Mouse (Mus musculus): Measurements from ENCODE around the gene Gm37240. TPM values are rescaled to one million over a fixed set of nuclear protein-coding genes. Genes with fewer than 3 reads are reported as not detected.

The Gm37240 gene
- polyA plus RNA-seq, 1 experiment from 2014 or later: 1.1 TPM

DNA sequence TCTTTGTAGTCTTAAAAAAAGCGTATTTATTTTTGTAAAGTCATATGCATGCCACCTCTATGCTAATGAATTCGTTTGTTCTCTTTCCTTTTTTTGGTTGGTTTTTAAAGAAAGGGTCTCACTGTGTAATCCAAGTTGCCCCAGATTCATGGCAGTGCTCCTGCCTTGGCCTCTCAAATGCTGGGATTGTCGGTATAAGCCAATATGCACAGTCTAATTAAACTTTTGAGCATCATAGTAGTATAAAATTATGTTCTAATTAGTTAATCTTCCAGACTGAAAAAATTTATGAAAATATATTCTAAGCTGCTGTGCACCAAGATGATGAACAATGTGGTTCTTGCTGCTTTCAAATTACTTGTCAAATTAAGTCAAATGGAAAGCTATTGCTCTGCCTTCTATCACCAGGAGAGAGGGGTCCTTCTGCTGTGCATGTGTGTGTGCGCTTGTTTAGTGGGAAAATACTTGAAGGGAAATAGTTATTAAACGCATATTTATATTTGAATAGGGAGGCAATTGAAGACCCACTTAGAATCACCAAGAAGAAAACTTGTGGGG, 1291.6 kb downstream of the Gm37240 start:
- H3K36me3 ChIP-seq: no peaks in the 10 kb centered on the region
- peak overlapping the region; percentile 50 for H3K4me2 ChIP-seq (replicated peaks)
- WGBS: 36% methylated on average over 5 of the region's 5 CpGs
- 0 out of 2 replicates have a peak, but pooled peaks cover 3% of the 10 kb centered on the region for H3K27me3 ChIP-seq (replicated peaks)
- H3K4me3 ChIP-seq: no peak overlapping the region
- H3K4me1 ChIP-seq: peaks cover 7% of the 10 kb centered on the region; the same call in 1 of the 2 replicates
- no peaks in the 10 kb centered on the region for H3K9me3 ChIP-seq
- H3K9ac ChIP-seq: no peak overlapping the region
- no peak for ATAC-seq (ENCODE audit: low FRiP score, low read depth)
- no peak overlapping the region for H3K27ac ChIP-seq

DNA sequence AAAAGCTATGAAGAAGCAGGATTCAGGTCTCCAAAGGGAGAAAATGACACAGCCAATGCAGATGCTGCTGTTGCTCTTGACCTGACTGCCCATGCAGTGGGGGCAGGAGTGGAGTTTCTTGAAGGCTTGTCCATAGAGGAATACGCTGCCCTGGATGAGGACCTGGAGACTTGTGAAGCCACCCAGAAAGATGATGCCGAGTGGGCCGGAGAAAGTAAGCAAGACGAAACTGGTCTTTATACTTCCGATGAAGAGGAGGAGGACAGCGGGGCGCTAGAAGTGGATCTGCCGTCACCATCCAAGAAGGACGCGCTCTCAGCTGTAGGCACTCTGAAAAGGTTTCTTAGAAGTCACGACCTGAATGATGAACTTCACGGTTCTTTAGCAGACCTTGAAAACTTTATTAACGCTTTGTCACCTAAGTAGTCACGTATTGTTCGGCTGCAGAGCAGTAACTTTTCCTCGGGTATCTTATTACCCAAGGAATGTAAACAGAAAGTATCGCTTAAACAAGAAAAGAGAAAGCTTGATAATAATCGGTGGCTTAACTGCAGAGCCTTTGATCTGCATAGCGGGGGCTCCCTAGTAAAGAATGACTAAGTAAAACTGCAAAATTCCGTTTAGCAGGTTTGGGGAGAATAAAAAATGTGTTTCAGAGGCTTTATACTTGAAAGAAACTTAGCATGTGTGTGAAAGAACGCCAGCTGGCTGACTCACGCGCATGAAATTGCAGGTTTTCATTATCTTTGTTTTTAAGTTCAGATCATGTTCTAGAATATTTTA, 1292.2 kb downstream of the Gm37240 start:
- no peak overlapping the region for H3K27ac ChIP-seq
- H3K4me2 ChIP-seq (replicated peaks): peak overlapping the region; percentile 50
- 0 out of 2 replicates have a peak, but pooled peaks cover 3% of the 10 kb centered on the region for H3K27me3 ChIP-seq (replicated peaks)
- H3K4me3 ChIP-seq: no peak overlapping the region
- 7% methylated on average over 23 of the region's 23 CpGs for WGBS
- ATAC-seq (ENCODE audit: low FRiP score, low read depth): no peak
- peaks cover 7% of the 10 kb centered on the region; the same call in 1 of the 2 replicates for H3K4me1 ChIP-seq
- 0 out of 2 replicates have a peak overlapping the region, but pooled peaks have one; percentile 17 for H3K9ac ChIP-seq
- H3K36me3 ChIP-seq: no peaks in the 10 kb centered on the region
- no peaks in the 10 kb centered on the region for H3K9me3 ChIP-seq

DNA sequence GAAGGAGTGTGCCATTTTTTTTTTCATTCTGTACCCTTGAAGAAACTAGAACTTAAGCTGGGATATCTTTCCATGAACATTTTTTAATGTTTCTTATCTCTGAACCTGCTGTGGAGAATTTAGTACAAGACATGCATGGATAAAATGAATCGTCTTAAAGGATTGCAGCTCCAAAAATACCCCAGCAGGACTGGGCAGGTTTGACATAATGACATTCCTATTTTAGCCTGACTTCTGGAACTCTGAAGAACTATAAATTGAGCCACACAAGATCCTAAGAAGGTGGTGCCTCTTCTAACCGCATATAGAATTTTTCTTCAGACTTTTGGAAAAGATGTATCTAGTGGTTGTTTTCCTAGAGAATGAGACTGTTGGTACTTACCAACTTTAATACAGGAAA, 1294.0 kb downstream of the Gm37240 start, which contains the start of gene Tigd4:
TSS of gene Tigd4 (plus strand) at position 301 of the 400 bp plus-strand sequence.
- H3K4me2 ChIP-seq (replicated peaks): no peak within 1 kb of the TSS
- no peaks in the 10 kb centered on the region for H3K36me3 ChIP-seq
- ATAC-seq (ENCODE audit: low FRiP score, low read depth): no peak
- H3K27me3 ChIP-seq (replicated peaks): 0 out of 2 replicates have a peak, but pooled peaks cover 3% of the 10 kb centered on the region
- no peaks in the 10 kb centered on the region for H3K9me3 ChIP-seq
- WGBS: 91% methylated on average over 2 of the region's 2 CpGs
- H3K27ac ChIP-seq: no peak within 1 kb of the TSS
- no peak within 1 kb of the TSS for H3K9ac ChIP-seq
- H3K4me1 ChIP-seq: peaks cover 7% of the 10 kb centered on the region; the same call in 1 of the 2 replicates
- no peak within 1 kb of the TSS for H3K4me3 ChIP-seq

DNA sequence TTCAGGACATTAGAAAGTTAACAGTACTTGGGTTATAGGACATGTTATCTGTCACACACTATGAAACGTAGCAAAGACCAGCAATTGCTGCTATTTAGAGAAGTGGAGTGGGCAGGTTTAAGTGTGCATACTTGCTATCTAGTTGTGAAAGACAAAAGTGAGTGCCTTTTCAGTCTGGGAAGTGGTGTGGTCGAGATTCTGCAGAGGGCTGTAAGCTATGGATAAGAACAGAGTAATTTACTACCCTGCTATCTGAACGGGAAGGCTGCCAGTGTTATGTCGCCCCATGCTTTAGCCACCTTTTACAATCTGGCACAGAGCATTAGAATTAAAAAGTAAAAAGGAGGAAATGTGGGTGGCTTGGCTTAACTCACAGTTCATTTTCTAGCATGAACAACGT, 1300.6 kb downstream of the Gm37240 start:
- H3K27ac ChIP-seq: no peak overlapping the region
- H3K4me1 ChIP-seq: peaks cover 7% of the 10 kb centered on the region
- 57% methylated on average over 5 of the region's 5 CpGs for WGBS
- ATAC-seq (ENCODE audit: low FRiP score, low read depth): no peak
- no peaks in the 10 kb centered on the region for H3K27me3 ChIP-seq (replicated peaks)
- no peak overlapping the region for H3K4me3 ChIP-seq
- H3K36me3 ChIP-seq: no peaks in the 10 kb centered on the region
- H3K9ac ChIP-seq: no peak overlapping the region
- no peak overlapping the region for H3K4me2 ChIP-seq (replicated peaks)
- no peaks in the 10 kb centered on the region for H3K9me3 ChIP-seq

DNA sequence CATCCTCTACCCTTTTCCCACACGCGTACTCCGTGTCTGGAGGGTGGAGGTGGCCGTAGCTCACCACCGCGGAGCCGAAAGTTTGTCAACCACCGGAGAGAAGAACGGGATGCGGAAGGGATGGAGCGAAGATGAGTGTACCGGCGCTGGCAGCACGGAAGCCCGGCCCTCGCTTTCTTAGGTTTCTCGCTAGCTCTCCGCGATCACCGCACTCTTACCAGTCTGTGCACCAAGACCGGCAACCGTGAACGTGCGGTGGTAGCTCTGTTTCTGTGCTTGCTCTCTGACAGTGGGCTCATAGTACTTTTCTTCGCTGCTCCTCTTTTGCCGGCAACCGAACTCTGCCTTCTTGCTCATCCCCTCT, 1304.4 kb downstream of the Gm37240 start:
- H3K4me1 ChIP-seq: peaks cover 18% of the 10 kb centered on the region
- no peaks in the 10 kb centered on the region for H3K27me3 ChIP-seq (replicated peaks)
- peak overlapping the region; percentile 79 for H3K9ac ChIP-seq
- H3K9me3 ChIP-seq: no peaks in the 10 kb centered on the region
- ATAC-seq (ENCODE audit: low FRiP score, low read depth): no peak; the same call in none of the 2 replicates
- peak overlapping the region; percentile 74 for H3K4me3 ChIP-seq
- H3K36me3 ChIP-seq: no peaks in the 10 kb centered on the region
- peak overlapping the region; percentile 87 for H3K4me2 ChIP-seq (replicated peaks)
- WGBS: under 1% methylated on average over 27 of the region's 27 CpGs
- H3K27ac ChIP-seq: peak overlapping the region; percentile 74; the same call in 1 of the 2 replicates

DNA sequence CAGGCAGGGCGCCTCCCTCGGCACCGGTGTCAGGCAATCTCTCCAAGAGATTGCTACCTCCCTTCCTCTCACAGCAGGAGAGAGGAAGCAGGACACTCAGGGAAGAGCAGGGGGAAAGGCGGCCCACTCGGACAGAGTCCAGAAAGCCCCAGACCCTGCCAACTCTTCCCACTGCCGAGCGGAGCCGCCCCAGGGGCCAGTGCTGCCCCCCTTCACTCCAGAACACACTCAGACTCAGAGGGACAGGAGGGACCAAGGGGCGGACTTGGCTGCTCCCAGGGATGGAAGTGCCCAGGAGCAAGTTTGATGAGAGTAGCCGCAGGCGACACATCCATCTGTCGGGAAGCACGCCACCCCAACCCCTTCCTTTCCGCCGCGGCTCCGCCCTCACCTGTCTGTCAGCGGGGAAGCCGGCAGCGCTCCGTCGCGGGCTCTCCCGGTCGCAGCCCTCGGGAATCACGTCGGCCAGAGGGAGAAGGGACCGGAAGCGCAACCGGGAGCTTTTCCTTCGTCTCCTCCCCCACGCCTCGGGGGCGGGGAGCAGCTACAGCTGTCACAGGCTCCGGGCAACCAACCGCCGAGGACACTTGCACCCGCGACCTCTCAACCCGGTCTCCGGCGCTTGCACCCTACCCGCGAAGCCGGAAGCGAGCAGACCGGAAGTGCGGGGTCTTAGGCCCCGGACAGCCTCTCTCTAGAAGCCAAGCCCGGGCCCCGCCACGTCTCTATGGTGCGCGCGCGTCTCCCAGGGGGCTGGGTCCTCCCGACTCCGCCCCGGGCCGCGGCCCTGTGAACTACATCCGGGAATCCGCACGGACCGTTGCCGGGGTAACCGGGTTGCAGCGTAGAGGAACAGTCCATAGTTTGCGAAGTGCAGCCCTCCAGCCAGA, 1305.0 kb downstream of the Gm37240 start, which contains the start of gene Arfip1:
TSS of gene Arfip1 (minus strand) at position 603 of the 890 bp plus-strand sequence.
- Histone ChIP-seq H3K4me2 (replicated peaks) (peak within 1 kb of the TSS; percentile 87), H3K27ac (peak within 1 kb of the TSS; percentile 74), H3K9me3 (no peaks in the 10 kb centered on the region), H3K27me3 (replicated peaks) (no peaks in the 10 kb centered on the region), H3K4me1 (peaks cover 18% of the 10 kb centered on the region), H3K4me3 (peak within 1 kb of the TSS; percentile 74), H3K36me3 (no peaks in the 10 kb centered on the region), H3K9ac (peak within 1 kb of the TSS; percentile 79)
- WGBS: under 1% methylated on average over 70 of the region's 70 CpGs
- ATAC-seq (ENCODE audit: low FRiP score, low read depth): peak; percentile 100

DNA sequence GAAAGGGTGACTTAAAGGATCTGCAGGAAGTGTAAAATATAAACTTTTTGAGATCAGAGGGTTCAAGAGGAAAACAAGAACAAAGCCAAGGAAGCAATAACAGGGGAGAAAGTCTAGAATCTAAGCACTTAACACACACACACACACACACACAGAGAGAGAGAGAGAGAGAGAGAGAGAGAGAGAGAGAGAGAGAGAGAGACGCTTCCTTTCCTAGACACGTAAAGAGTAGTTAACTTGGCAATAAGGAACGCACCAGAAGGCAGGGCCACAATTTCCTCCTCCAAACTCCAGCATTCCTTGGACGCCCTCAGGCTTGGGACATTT, 1305.7 kb downstream of the Gm37240 start:
- Histone ChIP-seq H3K4me1 (peaks cover 18% of the 10 kb centered on the region), H3K4me3 (peak overlapping the region; percentile 74), H3K27ac (no peak overlapping the region), H3K36me3 (no peaks in the 10 kb centered on the region), H3K27me3 (replicated peaks) (no peaks in the 10 kb centered on the region), H3K4me2 (replicated peaks) (peak overlapping the region; percentile 87), H3K9ac (peak overlapping the region; percentile 79), H3K9me3 (no peaks in the 10 kb centered on the region)
- 0% methylated on average over 4 of the region's 4 CpGs for WGBS
- no peak for ATAC-seq (ENCODE audit: low FRiP score, low read depth)

DNA sequence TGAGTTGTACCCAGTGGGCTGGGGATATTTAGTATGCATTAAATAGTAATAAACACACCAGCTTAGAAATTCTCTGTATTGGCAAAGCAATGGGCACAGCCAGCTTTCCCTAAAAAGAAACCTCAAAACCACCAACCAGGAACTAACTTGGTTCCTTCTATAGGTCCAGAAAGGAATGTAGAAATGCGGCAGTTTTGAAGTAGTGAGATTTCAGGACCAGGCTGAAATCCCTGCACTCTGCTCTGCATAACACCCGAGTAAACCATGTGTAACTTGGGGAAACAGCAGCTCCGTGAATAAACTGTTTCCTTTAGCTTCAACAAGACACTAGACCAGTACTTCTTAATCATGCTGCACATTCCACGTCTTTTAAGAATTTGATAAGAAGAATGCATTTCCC, 1306.6 kb downstream of the Gm37240 start:
- no peak for ATAC-seq (ENCODE audit: low FRiP score, low read depth)
- Histone ChIP-seq H3K36me3 (no peaks in the 10 kb centered on the region), H3K9me3 (no peaks in the 10 kb centered on the region), H3K27ac (no peak overlapping the region), H3K4me2 (replicated peaks) (peak overlapping the region; percentile 87), H3K4me3 (no peak overlapping the region), H3K4me1 (peaks cover 18% of the 10 kb centered on the region), H3K27me3 (replicated peaks) (no peaks in the 10 kb centered on the region), H3K9ac (no peak overlapping the region)
- 75% methylated on average over 4 of the region's 4 CpGs for WGBS

DNA sequence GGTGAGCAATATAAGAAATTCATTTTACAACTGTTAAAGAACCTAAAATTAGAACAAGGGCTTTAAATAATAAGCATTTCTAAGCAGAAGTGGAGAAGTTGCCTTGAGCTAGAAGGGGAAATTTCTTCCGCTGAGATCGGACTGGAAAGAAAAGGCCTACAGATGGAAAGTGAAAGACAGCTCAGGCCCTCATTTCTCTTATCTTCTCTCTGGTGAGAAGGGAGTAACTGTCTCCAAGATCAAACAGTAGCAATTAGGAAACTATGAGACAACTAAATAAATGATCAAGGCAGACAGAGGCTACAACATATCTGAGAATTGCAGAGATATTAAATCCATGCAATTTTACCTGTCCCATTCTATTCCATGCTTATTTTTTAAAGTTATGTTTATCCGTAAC, 1316.8 kb downstream of the Gm37240 start:
- Histone ChIP-seq H3K9ac (no peak overlapping the region), H3K36me3 (no peaks in the 10 kb centered on the region), H3K27ac (no peak overlapping the region), H3K4me1 (no peaks in the 10 kb centered on the region), H3K4me2 (replicated peaks) (no peak overlapping the region), H3K4me3 (no peak overlapping the region), H3K27me3 (replicated peaks) (no peaks in the 10 kb centered on the region), H3K9me3 (no peaks in the 10 kb centered on the region)
- WGBS: 86% methylated on average over 3 of the region's 3 CpGs
- ATAC-seq (ENCODE audit: low FRiP score, low read depth): no peak

DNA sequence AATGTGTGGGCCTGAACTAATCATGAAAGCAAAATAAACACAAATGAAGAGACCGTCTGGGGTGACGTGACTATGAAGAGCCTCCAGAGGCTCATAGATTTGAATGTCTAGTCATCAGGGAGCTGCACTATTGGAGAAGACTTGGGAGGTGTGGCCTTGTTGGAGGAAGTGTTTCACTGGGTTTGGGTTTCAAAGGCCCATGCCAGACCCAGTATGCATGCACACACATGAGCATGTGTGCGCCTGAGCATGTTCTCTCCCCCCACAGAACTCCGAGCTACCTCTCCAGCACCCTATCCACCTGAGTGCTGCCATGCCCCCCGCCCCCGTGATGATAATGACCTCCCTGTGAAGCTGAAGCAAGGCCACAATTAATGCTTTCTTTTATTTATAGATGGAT, 1317.7 kb downstream of the Gm37240 start:
- H3K27ac ChIP-seq: no peak overlapping the region
- H3K9ac ChIP-seq: no peak overlapping the region
- H3K4me2 ChIP-seq (replicated peaks): no peak overlapping the region
- ATAC-seq (ENCODE audit: low FRiP score, low read depth): no peak
- no peaks in the 10 kb centered on the region for H3K9me3 ChIP-seq
- H3K36me3 ChIP-seq: no peaks in the 10 kb centered on the region
- H3K27me3 ChIP-seq (replicated peaks): no peaks in the 10 kb centered on the region
- WGBS: 74% methylated on average over 6 of the region's 6 CpGs
- H3K4me1 ChIP-seq: no peaks in the 10 kb centered on the region
- no peak overlapping the region for H3K4me3 ChIP-seq

DNA sequence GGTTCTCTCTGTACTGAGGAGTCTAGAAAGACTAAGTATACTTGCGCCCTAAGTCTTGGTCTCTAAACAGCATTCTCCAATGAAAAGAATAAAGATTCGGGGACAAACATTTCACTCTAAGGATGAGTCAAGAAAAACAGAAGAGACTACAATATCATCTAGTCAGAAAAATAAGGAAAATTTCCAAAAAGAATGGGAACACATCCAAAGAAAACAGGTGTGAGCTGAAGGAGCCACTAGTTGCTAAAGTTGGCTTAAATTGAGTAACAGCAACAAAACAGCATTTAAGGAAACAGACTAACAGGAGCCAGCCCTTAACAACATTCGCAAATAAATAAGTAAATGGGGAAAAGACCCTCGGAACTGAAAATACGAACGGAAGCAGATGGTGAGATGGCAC, 1318.8 kb downstream of the Gm37240 start:
- WGBS: 94% methylated on average over 6 of the region's 6 CpGs
- no peak overlapping the region for H3K9ac ChIP-seq
- no peaks in the 10 kb centered on the region for H3K27me3 ChIP-seq (replicated peaks)
- H3K9me3 ChIP-seq: no peaks in the 10 kb centered on the region
- H3K27ac ChIP-seq: no peak overlapping the region
- H3K36me3 ChIP-seq: no peaks in the 10 kb centered on the region
- no peaks in the 10 kb centered on the region for H3K4me1 ChIP-seq
- H3K4me2 ChIP-seq (replicated peaks): no peak overlapping the region
- H3K4me3 ChIP-seq: no peak overlapping the region
- ATAC-seq (ENCODE audit: low FRiP score, low read depth): no peak

DNA sequence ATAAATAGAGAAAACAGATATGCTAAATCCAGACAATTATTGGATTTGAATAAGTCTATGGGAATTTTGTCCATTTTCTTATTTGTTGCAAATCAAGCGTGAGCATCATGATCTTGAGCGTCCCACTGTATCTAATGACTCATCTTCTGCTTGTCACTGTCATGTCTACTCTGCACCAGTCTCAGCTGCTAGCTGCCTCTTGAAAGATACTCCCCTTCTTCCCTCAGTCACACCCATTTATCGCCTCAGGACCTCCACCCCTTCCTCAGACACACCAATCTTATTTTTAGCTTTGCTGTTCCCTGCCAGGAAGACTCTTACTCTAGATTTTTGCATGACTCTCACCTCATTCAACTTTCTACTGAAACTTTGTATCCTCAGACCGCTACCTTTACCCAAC, 1323.9 kb downstream of the Gm37240 start:
- Histone ChIP-seq H3K4me3 (no peak overlapping the region), H3K9me3 (no peaks in the 10 kb centered on the region), H3K4me2 (replicated peaks) (no peak overlapping the region), H3K9ac (no peak overlapping the region), H3K27me3 (replicated peaks) (no peaks in the 10 kb centered on the region), H3K4me1 (no peaks in the 10 kb centered on the region), H3K27ac (no peak overlapping the region), H3K36me3 (no peaks in the 10 kb centered on the region)
- ATAC-seq (ENCODE audit: low FRiP score, low read depth): no peak
- 90% methylated on average over 4 of the region's 4 CpGs for WGBS

All from neural tube, embryonic 12.5 days (tissue).